17 mouse cellular contexts compared by ENCODE assay signal in genomic region chr7:90061701-90062100, GRCm38 (mm10).
DNase-seq lines count a peak whose midpoint lies in the region; ATAC-seq and TF ChIP-seq lines count a peak whose summit lies in the region.
"Had no signal": no experiment of that assay in that cellular context is flagged by ENCODE, and none has a peak within 500 bp of the region (broad histone marks: within the 10 kb centered on the region; RNA-seq: fewer than 3 reads in every experiment).

No protein-coding gene starts in this region.

- ATAC-seq in kidney, embryonic 15.5 days (replicated peaks; ENCODE audit: low FRiP score): no peak
- no peak for ATAC-seq in liver, embryonic 14.5 days (ENCODE audit: insufficient read depth)
- ATAC-seq in activated CD4-positive, CD25-positive, alpha-beta regulatory T cell, adult 4 months: no peak

- no peak overlapping the region for H3K9ac ChIP-seq in kidney, embryonic 15.5 days
- peak overlapping the region; percentile 19 for H3K9ac ChIP-seq in MEL (ENCODE audit: control insufficient read depth, low read depth, low read length, poor library complexity, severe bottlenecking)
- peak overlapping the region; percentile 74 for H3K9ac ChIP-seq in liver, embryonic 14.5 days (replicated peaks)
- H3K9ac ChIP-seq: forebrain, embryonic 12.5 days; neural tube, embryonic 15.5 days had no signal

- 44% methylated on average over 7 of the region's 7 CpGs for WGBS in kidney, embryonic 15.5 days
- WGBS in bone marrow, adult 2 months: 78% methylated on average over 7 of the region's 7 CpGs
- WGBS in liver, embryonic 14.5 days (ENCODE audit: insufficient replicate concordance): 69% methylated on average over 7 of the region's 7 CpGs

- H3K9me3 ChIP-seq in kidney, embryonic 15.5 days (replicated peaks): no peaks in the 10 kb centered on the region
- H3K9me3 ChIP-seq in MEL (replicated peaks; ENCODE audit: insufficient read depth, low read length): no peaks in the 10 kb centered on the region
- no peaks in the 10 kb centered on the region for H3K9me3 ChIP-seq in liver, embryonic 14.5 days (ENCODE audit: control insufficient read depth, low read length)
- H3K9me3 ChIP-seq: forebrain, embryonic 12.5 days; neural tube, embryonic 15.5 days had no signal

- peak overlapping the region; percentile 68 for H3K27ac ChIP-seq in kidney, embryonic 15.5 days
- H3K27ac ChIP-seq in MEL (ENCODE audit: control insufficient read depth, low read depth, low read length): peak overlapping the region; percentile 3; the same call in 1 of the 2 replicates
- H3K27ac ChIP-seq in bone marrow, adult 2 months (ENCODE audit: control insufficient read depth, insufficient read depth, low read depth, low read length, poor library complexity): peak overlapping the region; percentile 7; the same call in 1 of the 2 replicates
- H3K27ac ChIP-seq in liver, embryonic 14.5 days: peak overlapping the region; percentile 97
- H3K27ac ChIP-seq: forebrain, embryonic 12.5 days; neural tube, embryonic 15.5 days had no signal

- no peaks in the 10 kb centered on the region for H3K27me3 ChIP-seq in kidney, embryonic 15.5 days
- no peaks in the 10 kb centered on the region for H3K27me3 ChIP-seq in MEL (ENCODE audit: control insufficient read depth in 1 of 2, insufficient read depth in 2 of 2, low read length in 2 of 2)
- H3K27me3 ChIP-seq in liver, embryonic 14.5 days (ENCODE audit: control insufficient read depth, insufficient read depth, low read length): no peaks in the 10 kb centered on the region
- H3K27me3 ChIP-seq: CH12.LX; forebrain, embryonic 12.5 days; neural tube, embryonic 15.5 days had no signal

- no peak for DNase-seq in kidney, adult 18-20 months
- DNase-seq in MEL (ENCODE audit: low read depth, low spot score): no peak
- DNase-seq in liver, embryonic 14.5 days (ENCODE audit: low read depth in 3 of 3, low spot score in 3 of 3): no peak
- no peak for DNase-seq in left cerebral cortex, postnatal 25 days (ENCODE audit: low spot score in 2 of 2)
- DNase-seq: adrenal gland, postnatal 10 days; gastrocnemius, postnatal 14 days; heart, postnatal 14 days; kidney, adult 8-10 months; lung, postnatal 14 days; right cerebral cortex, postnatal 14 days; thymus, postnatal 4 days had no signal

- no peak for TF ChIP-seq POLR2A in MEL (IDR thresholded peaks at IDR 0.05; ENCODE audit: control insufficient read depth in 1 of 2, insufficient read depth in 1 of 2, low read depth in 1 of 2, low read length in 2 of 2, poor library complexity in 1 of 2)
- no peak for TF ChIP-seq POLR2A in bone marrow, adult 2 months (IDR thresholded peaks at IDR 0.05; ENCODE audit: borderline replicate concordance, control insufficient read depth, low read depth, low read length)

- H3K4me2 ChIP-seq in kidney, embryonic 15.5 days: 0 out of 2 replicates have a peak overlapping the region, but pooled peaks have one; percentile 16
- peak overlapping the region; percentile 88 for H3K4me2 ChIP-seq in liver, embryonic 14.5 days (ENCODE audit: low read depth)
- H3K4me2 ChIP-seq: forebrain, embryonic 12.5 days; neural tube, embryonic 15.5 days had no signal

- no peak for TF ChIP-seq EP300 in MEL (IDR thresholded peaks at IDR 0.05; ENCODE audit: low read depth in 1 of 2, low read length in 2 of 2)
- no peak for TF ChIP-seq EP300 in liver, embryonic 14.5 days (IDR thresholded peaks at IDR 0.05; ENCODE audit: low read depth)

- TF ChIP-seq RAD21 in MEL (IDR thresholded peaks at IDR 0.05; ENCODE audit: low read depth, low read length): no peak

- H3K79me2 ChIP-seq in MEL (ENCODE audit: control insufficient read depth, insufficient read depth, low read length, poor library complexity): no peaks in the 10 kb centered on the region

- peaks cover 38% of the 10 kb centered on the region for H3K4me1 ChIP-seq in kidney, embryonic 15.5 days
- H3K4me1 ChIP-seq in MEL (ENCODE audit: control insufficient read depth in 1 of 2, insufficient read depth in 2 of 2, low read length in 2 of 2): peaks cover 30 to 57% of the 10 kb centered on the region in 2 experiments
- peaks cover 9% of the 10 kb centered on the region for H3K4me1 ChIP-seq in bone marrow, adult 2 months (ENCODE audit: control insufficient read depth, insufficient read depth, low read length)
- H3K4me1 ChIP-seq in liver, embryonic 14.5 days (replicated peaks; ENCODE audit: control insufficient read depth in 2 of 2, insufficient read depth in 2 of 2, low read length in 1 of 2): peaks cover 94 to 98% of the 10 kb centered on the region in 2 experiments
- H3K4me1 ChIP-seq: forebrain, embryonic 12.5 days; neural tube, embryonic 15.5 days had no signal

- intact Hi-C loops in left cerebral cortex, postnatal 25 days (cut with DNase I): no loop called here

- H3K36me3 ChIP-seq in kidney, embryonic 15.5 days: no peaks in the 10 kb centered on the region
- H3K36me3 ChIP-seq in MEL (ENCODE audit: control insufficient read depth in 1 of 2, insufficient read depth in 2 of 2, low read length in 2 of 2): peaks cover 0 to 55% of the 10 kb centered on the region in 2 experiments; a peak in 2 of 4 replicates
- H3K36me3 ChIP-seq in liver, embryonic 14.5 days (replicated peaks; ENCODE audit: control insufficient read depth, insufficient read depth, low read depth): no peaks in the 10 kb centered on the region
- H3K36me3 ChIP-seq: forebrain, embryonic 12.5 days; neural tube, embryonic 15.5 days had no signal

- H3K4me3 ChIP-seq in kidney, embryonic 15.5 days (replicated peaks): no peak overlapping the region
- peak overlapping the region; percentile 28 to 63 for H3K4me3 ChIP-seq in MEL (ENCODE audit: control insufficient read depth in 1 of 2, insufficient read depth in 1 of 2, low read depth in 2 of 2, low read length in 2 of 2)
- no peak overlapping the region for H3K4me3 ChIP-seq in bone marrow, adult 2 months (replicated peaks; ENCODE audit: control insufficient read depth, low read depth, low read length)
- H3K4me3 ChIP-seq in liver, embryonic 14.5 days (ENCODE audit: insufficient read depth in 1 of 2, low read depth in 2 of 2, low read length in 2 of 2): peak overlapping the region; percentile 23 to 54; a peak in 3 of 4 replicates
- H3K4me3 ChIP-seq: forebrain, embryonic 12.5 days; neural tube, embryonic 15.5 days had no signal

- no peak for TF ChIP-seq CTCF in MEL (IDR thresholded peaks at IDR 0.05 in 2 of 3, conservative IDR thresholded peaks at IDR 0.05 in 1 of 3; ENCODE audit: control insufficient read depth in 1 of 3, insufficient read depth in 1 of 3, low read depth in 2 of 3, low read length in 3 of 3, poor library complexity in 1 of 3, severe bottlenecking in 1 of 3)
- no peak for TF ChIP-seq CTCF in bone marrow, adult 2 months (IDR thresholded peaks at IDR 0.05; ENCODE audit: control insufficient read depth, insufficient read depth, low read length)
- TF ChIP-seq CTCF in liver, embryonic 14.5 days (IDR thresholded peaks at IDR 0.05; ENCODE audit: low read depth): no peak

TF ChIP-seq in MEL, 35 proteins besides CTCF, POLR2A, EP300 and RAD21:
- no peak for TF ChIP-seq NRF1 (IDR thresholded peaks at IDR 0.05; ENCODE audit: insufficient read depth, low read depth, low read length, poor library complexity, severe bottlenecking)
- TF ChIP-seq ZNF384 (IDR thresholded peaks at IDR 0.05; ENCODE audit: low read depth, low read length): no peak
- no peak for TF ChIP-seq MXI1 (IDR thresholded peaks at IDR 0.05; ENCODE audit: low read depth, low read length)
TF ChIP-seq in MEL: peak in this region for 0.

Comparison
In these comparisons a context has a peak if more than half of its experiments do, and no peak if none do; other contexts are left out.
1. H3K27ac ChIP-seq: peak in every context shown above with its lines; median percentile 97 in liver, embryonic 14.5 days; 68 in kidney, embryonic 15.5 days; 7 in bone marrow, adult 2 months; 3 in MEL.
2. H3K4me3 ChIP-seq: peak in MEL (2 of 2) and liver, embryonic 14.5 days (2 of 2); none in kidney, embryonic 15.5 days (single experiment) and bone marrow, adult 2 months (single experiment).